Mouse (Mus musculus) kidney, embryonic 16.5 days (tissue): Measurements from ENCODE around the gene Tusc2. TPM values are rescaled to one million over a fixed set of nuclear protein-coding genes. Genes with fewer than 3 reads are reported as not detected.

Experiments used
- ATAC-seq: fragments of 200-750 bp; cut with Nextera tagmentation; 2 replicates; pipeline ENCODE4 v1.8.0; 2017; ENCODE audit warnings: moderate TSS enrichment; ENCODE audit not compliant: low FRiP score, low TSS enrichment
- H3K27ac ChIP-seq: fragments of 300-500 bp; sonication (generic); 2 replicates; pipeline ENCODE4 v1.5.1; 2014; ENCODE audit warnings: low read length
- H3K27me3 ChIP-seq: fragments of 300-500 bp; sonication (generic); 2 replicates; pipeline ENCODE4 v1.6.1; 2014; ENCODE audit warnings: low read length, control low read depth, mixed read lengths; ENCODE audit not compliant: insufficient read depth
- H3K36me3 ChIP-seq: fragments of 300-500 bp; sonication (generic); 2 replicates; pipeline ENCODE4 v1.6.1; 2014; ENCODE audit warnings: low read length, control low read depth, mixed read lengths; ENCODE audit not compliant: insufficient read depth
- H3K4me1 ChIP-seq: fragments of 300-500 bp; sonication (generic); 2 replicates; pipeline ENCODE4 v1.6.1; 2014; ENCODE audit warnings: low read length, control low read depth, mixed read lengths; ENCODE audit not compliant: insufficient read depth
- H3K4me2 ChIP-seq: fragments of 300-500 bp; sonication (generic); replicated peaks from 2 replicates; pipeline ENCODE4 v1.6.1; 2014; ENCODE audit warnings: low read depth, low read length
- H3K4me3 ChIP-seq: fragments of 300-500 bp; sonication (generic); 2 replicates; pipeline ENCODE4 v1.5.1; 2014; ENCODE audit warnings: mild to moderate bottlenecking, low read length
- H3K9ac ChIP-seq: fragments of 300-500 bp; sonication (generic); replicated peaks from 2 replicates; pipeline ENCODE4 v1.6.1; 2014; ENCODE audit warnings: low read length
- H3K9me3 ChIP-seq: fragments of 300-500 bp; sonication (generic); 2 replicates; pipeline ENCODE4 v1.6.1; 2016; ENCODE audit warnings: low read length, control low read depth
- WGBS: fragments of 180-500 bp; shearing (Covaris S2); extraction: QIAGEN DNeasy Blood & Tissue Kit; methylation state at CpG from one replicate; pipeline ENCODE4 v1.1.7; 2014; 5-methylcytosine and 5-hydroxymethylcytosine counted together
- polyA plus RNA-seq: library from polyadenylated mRNA; unstranded; fragments of >200 nt; fragmentation: Nextera tagmentation; extraction: Ambion mirVana; gene quantifications from 2 replicates; pipeline ENCODE4 v1.2.1, GENCODE M21; 2015

Tusc2 gene
- polyA plus RNA-seq, 1 experiment from 2014 or later = 48.0 TPM

DNA sequence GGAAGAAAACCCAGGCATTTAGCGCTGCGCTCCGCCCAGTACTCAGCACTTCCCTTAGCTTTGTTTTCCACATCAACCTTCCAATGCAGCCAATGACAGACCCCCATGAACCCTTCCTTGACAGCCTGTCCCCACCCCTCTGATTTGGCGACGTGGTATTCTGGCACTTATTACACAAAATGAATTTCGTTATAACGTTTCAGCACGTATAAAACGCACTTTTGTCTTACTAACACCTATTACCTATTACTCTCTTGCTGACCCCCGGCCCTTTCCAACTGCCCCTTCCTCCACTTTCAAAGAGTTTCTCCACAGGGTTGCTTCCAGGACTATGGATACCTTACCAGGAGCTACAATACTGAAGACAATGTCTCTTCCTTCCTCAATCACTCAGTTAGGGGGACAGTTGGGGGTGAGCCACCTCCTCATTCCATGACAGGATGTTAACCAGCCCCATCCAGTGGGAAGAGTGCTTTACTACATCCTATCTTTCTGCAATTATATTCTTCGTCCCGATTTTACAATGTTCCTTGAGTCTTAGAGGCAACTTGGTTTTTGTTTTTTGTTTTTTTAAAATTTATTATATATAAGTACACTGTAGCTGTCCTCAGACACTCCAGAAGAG, 50.0 kb downstream of the Tusc2 start:
- ATAC-seq = peak; percentile 35; the same call in 1 of the 2 replicates
- peaks cover 35% of the 10 kb centered on the region for H3K4me1 ChIP-seq
- H3K27ac ChIP-seq = peak overlapping the region; percentile 95
- peaks cover 39% of the 10 kb centered on the region for H3K36me3 ChIP-seq
- H3K4me2 ChIP-seq = peak overlapping the region; percentile 86
- no peaks in the 10 kb centered on the region for H3K27me3 ChIP-seq
- no peaks in the 10 kb centered on the region for H3K9me3 ChIP-seq
- H3K9ac ChIP-seq = peak overlapping the region; percentile 77; the same call in 1 of the 2 replicates
- WGBS = 13% methylated on average over 12 of the region's 12 CpGs
- peak overlapping the region; percentile 46 for H3K4me3 ChIP-seq

GRCm38 (mm10) chr9:107615035-107615434, 52.0 kb downstream of the Tusc2 start:
- peaks cover 37% of the 10 kb centered on the region for H3K4me1 ChIP-seq
- ATAC-seq = no peak
- H3K9me3 ChIP-seq = no peaks in the 10 kb centered on the region
- H3K4me3 ChIP-seq = no peak overlapping the region
- no peak overlapping the region for H3K9ac ChIP-seq
- 69% methylated on average over 4 of the region's 4 CpGs for WGBS
- H3K27me3 ChIP-seq = no peaks in the 10 kb centered on the region
- H3K4me2 ChIP-seq = no peak overlapping the region
- H3K36me3 ChIP-seq = peaks cover 57% of the 10 kb centered on the region
- no peak overlapping the region for H3K27ac ChIP-seq

Other genes with a start within 250 kb of the Tusc2 start
- 12.6 and 13.2 TPM in 2 replicates for gene Hemk1, start 224.9 kb upstream of the Tusc2 start, polyA plus RNA-seq
- gene 6430571L13Rik, start 222.7 kb upstream of the Tusc2 start, polyA plus RNA-seq = 0.82 and 1.2 TPM in 2 replicates
- 0.74 and 0.95 TPM in 2 replicates for gene Cacna2d2, start 163.6 kb upstream of the Tusc2 start, polyA plus RNA-seq
- 49.7 and 51.0 TPM in 2 replicates for gene Tmem115, start 29.3 kb upstream of the Tusc2 start, polyA plus RNA-seq
- gene Cyb561d2, start 21.1 kb upstream of the Tusc2 start, polyA plus RNA-seq = 35.8 and 39.0 TPM in 2 replicates
- gene Nprl2, start 21.0 kb upstream of the Tusc2 start, polyA plus RNA-seq = 57.0 and 59.0 TPM in 2 replicates
- gene Zmynd10, start 16.0 kb upstream of the Tusc2 start, polyA plus RNA-seq = 3.3 and 3.9 TPM in 2 replicates
- 66.8 and 68.9 TPM in 2 replicates for gene Rassf1, start 11.7 kb upstream of the Tusc2 start, polyA plus RNA-seq
- 131 and 132 TPM in 2 replicates for gene Hyal2, start 4.7 kb downstream of the Tusc2 start, polyA plus RNA-seq
- 10.6 and 12.3 TPM in 2 replicates for gene Hyal1, start 13.7 kb downstream of the Tusc2 start, polyA plus RNA-seq
- gene Naa80, start 15.6 kb downstream of the Tusc2 start, polyA plus RNA-seq = 21.8 and 24.1 TPM in 2 replicates
- gene Hyal3, start 17.6 kb downstream of the Tusc2 start, polyA plus RNA-seq = 1.3 and 1.6 TPM in 2 replicates
- 60.7 and 64.3 TPM in 2 replicates for gene Ifrd2, start 24.4 kb downstream of the Tusc2 start, polyA plus RNA-seq
- 31.3 TPM in 2 replicates for gene Sema3b, start 46.0 kb downstream of the Tusc2 start, polyA plus RNA-seq
- 447 and 455 TPM in 2 replicates for gene Gnai2, start 72.1 kb downstream of the Tusc2 start, polyA plus RNA-seq
- 12.4 and 12.9 TPM in 2 replicates for gene Slc38a3, start 106.3 kb downstream of the Tusc2 start, polyA plus RNA-seq
- gene Gnat1, start 116.5 kb downstream of the Tusc2 start, polyA plus RNA-seq = 2.8 and 3.0 TPM in 2 replicates
- gene Sema3f, start 147.2 kb downstream of the Tusc2 start, polyA plus RNA-seq = 20.9 and 25.7 TPM in 2 replicates
- 203 and 214 TPM in 2 replicates for gene Rbm5, start 207.7 kb downstream of the Tusc2 start, polyA plus RNA-seq